Mouse (Mus musculus) MEL (cell line): ENCODE data around the gene Xpa.

Experiments
- CHD2 ChIP-seq: IDR thresholded peaks from 2 replicates; pipeline ENCODE4 v1.6.1; 2011; ENCODE audit warnings: low read length, improper control_type of control experiment
- CTCF ChIP-seq, 3 experiments: IDR thresholded peaks in 2 of 3; conservative IDR thresholded peaks in 1 of 3; 2 replicates each; pipeline ENCODE4 v1.5.1; 2011 to 2012; ENCODE audit warnings: low read length in 3 of 3, low read depth in 2 of 3, mild to moderate bottlenecking in 2 of 3, improper control_type of control experiment in 1 of 3, inconsistent platforms in 1 of 3, mixed read lengths in 1 of 3, moderate library complexity in 1 of 3; ENCODE audit not compliant: control insufficient read depth in 1 of 3, insufficient read depth in 1 of 3, poor library complexity in 1 of 3, severe bottlenecking in 1 of 3
- EP300 ChIP-seq, 2 experiments: IDR thresholded peaks; 2 replicates each; pipeline ENCODE4 v1.6.1; 2011; ENCODE audit warnings: improper control_type of control experiment in 2 of 2, low read length in 2 of 2, low read depth in 1 of 2, mild to moderate bottlenecking in 1 of 2
- MAFK ChIP-seq: IDR thresholded peaks from 2 replicates; pipeline ENCODE4 v1.6.1; 2011; ENCODE audit warnings: low read depth, mild to moderate bottlenecking, low read length, improper control_type of control experiment, borderline replicate concordance
- MAX ChIP-seq: IDR thresholded peaks from 2 replicates; pipeline ENCODE4 v1.6.1; 2011; ENCODE audit warnings: low read length, improper control_type of control experiment
- MYB ChIP-seq: IDR thresholded peaks from 2 replicates; pipeline ENCODE4 v1.6.1; 2011; ENCODE audit warnings: mild to moderate bottlenecking, low read depth, low read length, improper control_type of control experiment
- NRF1 ChIP-seq: IDR thresholded peaks from 2 replicates; pipeline ENCODE4 v1.6.1; 2014; ENCODE audit warnings: low read depth, mild to moderate bottlenecking, inconsistent platforms, low read length, improper control_type of control experiment, moderate library complexity; ENCODE audit not compliant: poor library complexity, insufficient read depth, severe bottlenecking
- POLR2A ChIP-seq, 2 experiments: IDR thresholded peaks; 2 replicates each; pipeline ENCODE4 v1.6.1; 2011 to 2012; ENCODE audit warnings: low read length in 2 of 2, mild to moderate bottlenecking in 2 of 2, control low read depth in 1 of 2, improper control_type of control experiment in 1 of 2, low read depth in 1 of 2, moderate library complexity in 1 of 2; ENCODE audit not compliant: control insufficient read depth in 1 of 2, insufficient read depth in 1 of 2, poor library complexity in 1 of 2
- POLR2AphosphoS2 ChIP-seq: IDR thresholded peaks from 2 replicates; pipeline ENCODE4 v1.6.1; 2011; ENCODE audit warnings: low read length, improper control_type of control experiment
- RCOR1 ChIP-seq: IDR thresholded peaks from 2 replicates; pipeline ENCODE4 v1.6.1; 2012; ENCODE audit warnings: low read depth, mild to moderate bottlenecking, inconsistent platforms, low read length, improper control_type of control experiment
- TCF12 ChIP-seq: IDR thresholded peaks from 2 replicates; pipeline ENCODE4 v1.6.1; 2014; ENCODE audit warnings: low read depth, mild to moderate bottlenecking, inconsistent platforms, low read length, improper control_type of control experiment, moderate library complexity
- USF1 ChIP-seq: IDR thresholded peaks from 2 replicates; pipeline ENCODE4 v1.6.1; 2014; ENCODE audit warnings: low read depth, mild to moderate bottlenecking, inconsistent platforms, low read length, improper control_type of control experiment, moderate library complexity
- ZC3H11A ChIP-seq: IDR thresholded peaks from 2 replicates; pipeline ENCODE4 v1.6.1; 2012; ENCODE audit warnings: low read depth, mild to moderate bottlenecking, inconsistent platforms, low read length, improper control_type of control experiment

GRCm38 (mm10) chr4:46151903-46152544 is 44.1 kb downstream of the Xpa start:
- TF ChIP-seq POLR2A (IDR thresholded peaks at IDR 0.05; ENCODE audit: control insufficient read depth in 1 of 2, insufficient read depth in 1 of 2, low read depth in 1 of 2, low read length in 2 of 2, poor library complexity in 1 of 2): no peak
- no peak for TF ChIP-seq MAX
- no peak for TF ChIP-seq ZC3H11A
- no peak for TF ChIP-seq USF1
- TF ChIP-seq POLR2AphosphoS2: no peak
- no peak for TF ChIP-seq EP300 (IDR thresholded peaks at IDR 0.05; ENCODE audit: low read depth in 1 of 2, low read length in 2 of 2)
- TF ChIP-seq RCOR1: no peak
- TF ChIP-seq MAFK: no peak
- no peak for TF ChIP-seq MYB
- no peak for TF ChIP-seq CTCF (IDR thresholded peaks at IDR 0.05 in 2 of 3, conservative IDR thresholded peaks at IDR 0.05 in 1 of 3; ENCODE audit: control insufficient read depth in 1 of 3, insufficient read depth in 1 of 3, low read depth in 2 of 3, low read length in 3 of 3, poor library complexity in 1 of 3, severe bottlenecking in 1 of 3)
- TF ChIP-seq NRF1: no peak
- TF ChIP-seq CHD2: no peak
- no peak for TF ChIP-seq TCF12
